Mouse (Mus musculus) ES-E14 (cell line): ENCODE measurements around the gene Ubl5. TPM values are rescaled to one million over a fixed set of nuclear protein-coding genes. Genes with fewer than 3 reads are reported as not detected.
"Not testable (repeated sequence)": the region's sequence is repeated elsewhere in the genome, so short reads cannot be mapped to it uniquely, and the experiment has no call there.

Experiments used
- DNase-seq: peaks from one replicate; pipeline ENCODE4 v3.0.0-alpha.2; 2013; ENCODE audit warnings: low read depth, low spot score
- H3K27ac ChIP-seq: 2 replicates; pipeline ENCODE4 v1.5.1; 2012; ENCODE audit warnings: low read depth, mild to moderate bottlenecking, low read length, moderate library complexity, mixed read lengths; ENCODE audit not compliant: poor library complexity, insufficient read depth, severe bottlenecking
- H3K36me3 ChIP-seq: 2 replicates; pipeline ENCODE4 v1.6.1; 2012; ENCODE audit warnings: mild to moderate bottlenecking, low read length, moderate library complexity, mixed read lengths; ENCODE audit not compliant: control insufficient read depth, poor library complexity, insufficient read depth, severe bottlenecking
- H3K4me1 ChIP-seq, 2 experiments: fragments of 150-350 bp in 1 of 2; sonication (generic) in 1 of 2; 2 replicates each; pipeline ENCODE4 v1.6.1; 2012; ENCODE audit warnings: low read length in 2 of 2, mild to moderate bottlenecking in 1 of 2, mixed read lengths in 1 of 2; ENCODE audit not compliant: control insufficient read depth in 2 of 2, insufficient read depth in 2 of 2, poor library complexity in 1 of 2
- H3K4me3 ChIP-seq, 2 experiments: fragments of 150-350 bp in 1 of 2; sonication (generic) in 1 of 2; 2 replicates each; pipeline ENCODE4 v1.5.1; 2012; ENCODE audit warnings: low read length in 2 of 2, low read depth in 1 of 2, mild to moderate bottlenecking in 1 of 2, mixed read lengths in 1 of 2; ENCODE audit not compliant: insufficient read depth in 1 of 2, poor library complexity in 1 of 2, severe bottlenecking in 1 of 2
- H3K9ac ChIP-seq: 2 replicates; pipeline ENCODE4 v1.6.1; 2012; ENCODE audit warnings: low read depth, mild to moderate bottlenecking, low read length, mixed read lengths; ENCODE audit not compliant: poor library complexity, insufficient read depth, severe bottlenecking
- H3K9me3 ChIP-seq: fragments of 150-350 bp; sonication (generic); 2 replicates; pipeline ENCODE4 v1.6.1; 2012; ENCODE audit warnings: low read depth, mild to moderate bottlenecking, low read length; ENCODE audit not compliant: control insufficient read depth, insufficient read depth
- CHD2 ChIP-seq: IDR thresholded peaks from 2 replicates; pipeline ENCODE4 v1.6.1; 2014; ENCODE audit warnings: mild to moderate bottlenecking, low read depth, low read length, inconsistent platforms
- HCFC1 ChIP-seq: IDR thresholded peaks from 2 replicates; pipeline ENCODE4 v1.6.1; 2012; ENCODE audit warnings: low read length, inconsistent platforms, borderline replicate concordance; ENCODE audit not compliant: insufficient read depth
- MAFK ChIP-seq: IDR thresholded peaks from 2 replicates; pipeline ENCODE4 v1.6.1; 2014; ENCODE audit warnings: mild to moderate bottlenecking, low read depth, low read length, inconsistent platforms; ENCODE audit not compliant: insufficient read depth
- ZC3H11A ChIP-seq: IDR thresholded peaks from 2 replicates; pipeline ENCODE4 v1.6.1; 2012; ENCODE audit warnings: low read depth, mild to moderate bottlenecking, inconsistent platforms, low read length, borderline replicate concordance
- ZNF384 ChIP-seq: IDR thresholded peaks from 2 replicates; pipeline ENCODE4 v1.6.1; 2012; ENCODE audit warnings: low read depth, low read length, inconsistent platforms
- in situ Hi-C, 2 experiments: fragments of 600-800 bp; cut with MboI; formaldehyde crosslinking; loops; one replicate each; pipeline ENCODE4 v1.15.1; 2025; ENCODE audit warnings: low sequenced_read_pairs in 2 of 2, inconsistent platforms in 1 of 2; ENCODE audit not compliant: unreplicated experiment in 2 of 2
- total RNA-seq: library from RNA; depleted of rRNA; stranded (reverse); fragments of 300-350 nt; gene quantifications from 2 replicates; pipeline ENCODE4 v1.2.3, GENCODE M21; 2012

The Ubl5 gene
- total RNA-seq, 1 experiment: 224 TPM

DNA sequence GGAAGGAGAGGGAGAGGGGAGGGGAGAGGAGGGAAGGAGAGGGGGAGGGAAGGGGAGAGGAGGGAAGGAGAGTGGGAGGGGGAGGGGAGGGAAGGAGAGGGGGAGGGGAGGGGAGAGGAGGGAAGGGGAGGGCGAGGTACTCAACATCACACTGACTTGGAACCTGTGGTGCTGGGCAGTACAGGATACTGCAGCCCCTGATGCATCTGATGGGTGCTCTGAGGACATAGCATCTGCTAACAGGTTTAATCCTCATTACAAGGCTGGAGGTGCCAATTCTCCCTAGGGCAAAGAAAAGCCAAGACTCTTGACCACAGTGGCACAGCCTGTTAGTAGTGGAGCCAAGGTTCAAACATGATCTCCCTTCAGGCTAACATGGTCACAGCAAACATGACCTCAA, 46.7 kb downstream of the Ubl5 start:
- Histone ChIP-seq H3K9ac (no peak overlapping the region), H3K36me3 (no peaks in the 10 kb centered on the region), H3K9me3 (no peaks in the 10 kb centered on the region), H3K4me1 (peaks cover 0 to 5% of the 10 kb centered on the region in 2 experiments; a peak in 1 of 4 replicates), H3K27ac (no peak overlapping the region), H3K4me3 (no peak overlapping the region)
- TF ChIP-seq ZNF384 (no peak), HCFC1 (no peak), ZC3H11A (no peak), CHD2 (no peak), MAFK (no peak)
- in situ Hi-C loops: no loop called here
- DNase-seq: no peak

DNA sequence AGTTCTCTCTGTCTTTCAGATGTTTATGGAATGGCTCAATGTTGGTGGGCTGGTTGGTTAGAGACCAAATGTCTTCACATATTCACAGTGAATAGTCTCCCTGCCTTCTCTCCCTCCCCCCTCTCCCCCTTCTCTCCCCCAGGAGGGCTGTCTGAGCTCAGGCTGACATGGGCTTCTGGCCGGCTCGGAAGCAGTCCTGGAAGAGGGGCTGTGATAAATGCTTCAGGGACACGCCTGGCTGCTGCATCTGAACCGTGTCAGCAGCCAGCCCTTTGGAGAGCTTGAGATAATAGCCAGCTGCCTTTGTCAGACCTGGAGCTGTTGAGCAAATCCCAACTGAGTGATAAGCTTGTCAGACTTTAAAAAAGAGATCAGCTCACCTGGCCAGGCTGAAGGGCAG, 47.2 kb downstream of the Ubl5 start:
- no peaks in the 10 kb centered on the region for H3K9me3 ChIP-seq
- no peak for DNase-seq
- in situ Hi-C loops: no loop called here
- no peak overlapping the region for H3K27ac ChIP-seq
- no peak overlapping the region for H3K4me3 ChIP-seq
- TF ChIP-seq ZNF384: no peak
- no peak for TF ChIP-seq MAFK
- TF ChIP-seq HCFC1: no peak
- TF ChIP-seq CHD2: no peak
- TF ChIP-seq ZC3H11A: no peak
- H3K4me1 ChIP-seq: peaks cover 0 to 5% of the 10 kb centered on the region in 2 experiments; a peak in 1 of 4 replicates
- no peaks in the 10 kb centered on the region for H3K36me3 ChIP-seq
- H3K9ac ChIP-seq: no peak overlapping the region

DNA sequence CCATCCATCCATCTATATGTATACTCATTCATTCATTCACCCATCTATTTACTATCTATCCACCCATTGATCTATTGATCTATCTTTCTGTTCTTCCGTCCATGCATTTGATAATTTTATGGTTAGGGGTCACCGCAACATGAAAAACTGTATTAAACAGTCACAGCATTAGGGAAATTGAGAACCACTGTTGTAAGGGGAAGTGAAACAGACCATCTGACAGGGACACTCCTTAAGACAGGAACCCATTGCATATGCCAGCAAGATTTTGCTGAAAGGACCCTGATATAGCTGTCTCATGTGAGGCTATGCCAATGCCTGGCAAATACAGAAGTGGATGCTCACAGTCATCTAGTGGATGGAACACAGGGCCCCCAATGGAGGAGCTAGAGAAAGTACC, 47.8 kb downstream of the Ubl5 start:
- H3K4me1 ChIP-seq, H3K36me3 ChIP-seq, H3K9ac ChIP-seq, H3K27ac ChIP-seq, H3K4me3 ChIP-seq, DNase-seq, H3K9me3 ChIP-seq, in situ Hi-C loops: not testable (repeated sequence)

DNA sequence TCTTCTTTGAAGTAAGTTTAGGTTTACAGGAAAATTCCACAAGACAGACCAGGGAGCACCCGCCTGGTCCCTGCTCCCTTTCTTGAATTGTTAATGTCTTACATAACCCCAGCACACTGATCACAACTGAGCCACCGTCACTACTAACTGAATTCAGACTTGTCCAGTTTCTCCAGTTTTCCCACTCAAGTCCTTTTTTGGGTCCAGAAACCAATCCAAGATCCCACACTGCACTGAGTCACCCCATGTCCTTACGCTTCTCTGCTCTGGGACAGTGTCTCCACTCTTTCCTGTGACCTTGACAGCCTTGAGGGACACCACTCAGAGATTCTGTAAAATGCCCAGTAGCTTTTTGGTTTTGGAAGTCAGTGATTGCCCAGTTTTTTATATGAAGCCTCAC, 50.2 kb downstream of the Ubl5 start:
- Histone ChIP-seq H3K36me3 (no peaks in the 10 kb centered on the region), H3K9me3 (no peaks in the 10 kb centered on the region), H3K4me3 (no peak overlapping the region), H3K4me1 (peaks cover 0 to 3% of the 10 kb centered on the region in 2 experiments; a peak in 1 of 4 replicates), H3K9ac (no peak overlapping the region), H3K27ac (no peak overlapping the region)
- DNase-seq: no peak
- in situ Hi-C loops: no loop called here
- no peak for TF ChIP-seq ZNF384
- TF ChIP-seq CHD2: no peak
- TF ChIP-seq HCFC1: no peak
- TF ChIP-seq ZC3H11A: no peak
- TF ChIP-seq MAFK: no peak

DNA sequence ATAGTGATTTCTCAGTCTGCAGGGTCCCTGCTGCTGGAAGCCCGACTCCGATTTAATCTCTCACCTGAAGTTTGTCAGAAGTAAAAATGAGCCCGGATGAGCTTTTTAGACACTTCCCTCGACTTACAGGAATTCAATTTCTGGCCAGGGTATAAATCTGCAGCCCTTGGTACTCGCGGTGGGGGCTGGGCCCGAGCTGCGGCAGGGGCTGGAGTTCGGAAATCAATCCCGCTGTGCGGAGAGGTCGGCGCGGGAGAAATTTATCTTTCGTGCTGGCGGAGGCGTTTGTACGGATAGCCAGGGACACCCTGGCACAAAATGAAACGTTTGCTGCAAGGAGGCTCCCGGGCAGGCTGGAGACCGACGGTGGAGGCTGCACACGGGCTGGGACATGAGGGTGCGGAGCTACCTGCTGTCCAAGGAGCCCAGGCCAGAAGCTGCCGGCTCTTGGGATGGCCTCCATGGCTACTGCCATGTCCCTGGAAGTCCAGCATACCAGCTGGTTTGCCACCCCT, 52.1 kb downstream of the Ubl5 start:
- TF ChIP-seq ZNF384: no peak
- TF ChIP-seq CHD2: no peak
- no peak for TF ChIP-seq HCFC1
- TF ChIP-seq ZC3H11A: no peak
- no peak for TF ChIP-seq MAFK
- Histone ChIP-seq H3K4me1 (no peaks in the 10 kb centered on the region; a peak in 1 of 4 replicates), H3K9ac (peak overlapping the region; percentile 56; the same call in 1 of the 2 replicates), H3K9me3 (no peaks in the 10 kb centered on the region), H3K4me3 (peak overlapping the region; percentile 39 to 63), H3K27ac (no peak overlapping the region), H3K36me3 (no peaks in the 10 kb centered on the region)
- no peak for DNase-seq
- in situ Hi-C loops: no loop called here
